Comparison of ENCODE assay signal across 33 mouse cellular contexts in genomic region chr5:80938791-80939190, GRCm38 (mm10).
"Had no signal": no experiment of that assay in that cellular context is flagged by ENCODE, and none has a peak within 500 bp of the region (broad histone marks: within the 10 kb centered on the region; RNA-seq: fewer than 3 reads in every experiment).

No protein-coding gene starts in this region.

- H3K27ac ChIP-seq: heart, embryonic 13.5 days; heart, embryonic 15.5 days; hindbrain, embryonic 10.5 days; hindbrain, embryonic 13.5 days; hindbrain, embryonic 14.5 days; hindbrain, embryonic 15.5 days; intestine, embryonic 15.5 days; kidney, embryonic 15.5 days; kidney, postnatal 0 days; layer of hippocampus, adult 2 months; left cerebral cortex, adult 2 months had no signal

- H3K36me3 ChIP-seq: heart, embryonic 12.5 days; heart, embryonic 13.5 days; heart, embryonic 15.5 days; hindbrain, embryonic 10.5 days; hindbrain, embryonic 13.5 days; hindbrain, embryonic 15.5 days; intestine, embryonic 15.5 days; kidney, embryonic 15.5 days had no signal

- DNase-seq: heart, postnatal 10 days; heart, postnatal 14 days; heart, postnatal 36 days; heart, postnatal 4 days; kidney, adult 11 months; kidney, adult 18-20 months; kidney, adult 2 months; kidney, adult 8-10 months; kidney, adult 9 months; kidney, postnatal 10 days; kidney, postnatal 14 days; kidney, postnatal 25 days; kidney, postnatal 36 days; kidney, postnatal 4 days; layer of hippocampus, adult 9-11 months; layer of hippocampus, postnatal 36 days had no signal

- H3K27me3 ChIP-seq: heart, embryonic 12.5 days; heart, embryonic 13.5 days; heart, embryonic 15.5 days; hindbrain, embryonic 13.5 days; hindbrain, embryonic 15.5 days; intestine, embryonic 15.5 days; kidney, embryonic 15.5 days had no signal

- H3K4me2 ChIP-seq: heart, embryonic 11.5 days; heart, embryonic 12.5 days; heart, embryonic 13.5 days; heart, embryonic 15.5 days; hindbrain, embryonic 13.5 days; hindbrain, embryonic 14.5 days; hindbrain, embryonic 15.5 days; intestine, embryonic 15.5 days; kidney, embryonic 15.5 days had no signal

- H3K4me1 ChIP-seq: heart, embryonic 12.5 days; heart, embryonic 13.5 days; heart, embryonic 15.5 days; hindbrain, embryonic 10.5 days; hindbrain, embryonic 13.5 days; hindbrain, embryonic 15.5 days; intestine, embryonic 15.5 days; kidney, embryonic 15.5 days had no signal

- H3K9ac ChIP-seq: heart, embryonic 12.5 days; heart, embryonic 13.5 days; heart, embryonic 15.5 days; hindbrain, embryonic 13.5 days; hindbrain, embryonic 14.5 days; hindbrain, embryonic 15.5 days; intestine, embryonic 15.5 days; kidney, embryonic 15.5 days had no signal

- ATAC-seq: hindbrain, embryonic 16.5 days; inflammation-experienced regulatory T-cells, adult 6 months; intestine, embryonic 15.5 days; intestine, embryonic 16.5 days; intestine, postnatal 0 days had no signal

- H3K9me3 ChIP-seq: heart, embryonic 12.5 days; heart, embryonic 13.5 days; heart, embryonic 15.5 days; hindbrain, embryonic 10.5 days; hindbrain, embryonic 13.5 days; hindbrain, embryonic 15.5 days; intestine, embryonic 15.5 days; kidney, embryonic 15.5 days had no signal

- H3K4me3 ChIP-seq: heart, embryonic 12.5 days; heart, embryonic 13.5 days; heart, embryonic 15.5 days; hindbrain, embryonic 10.5 days; hindbrain, embryonic 13.5 days; hindbrain, embryonic 15.5 days; intestine, embryonic 15.5 days; kidney, embryonic 15.5 days; layer of hippocampus, adult 2 months; left cerebral cortex, adult 2 months had no signal
